Mouse (Mus musculus) left cerebral cortex, adult 9 months (tissue): Measurements from ENCODE around the gene Ubr1.

Source experiments
- DNase-seq, 2 experiments: peaks; one replicate each; pipeline ENCODE4 v3.0.0; 2022; ENCODE audit warnings: low spot score in 2 of 2

Gene Ubr1

GRCm38 (mm10) chr2:120860699-120861098, 109.8 kb downstream of the Ubr1 start:
- DNase-seq, result no peak

GRCm38 (mm10) chr2:120858131-120858530, 112.4 kb downstream of the Ubr1 start:
- no peak for DNase-seq

GRCm38 (mm10) chr2:120853151-120853550, 117.4 kb downstream of the Ubr1 start:
- DNase-seq, result no peak

GRCm38 (mm10) chr2:120852626-120853025, 117.9 kb downstream of the Ubr1 start:
- DNase-seq, result no peak

- peak; percentile 95 to 99 for DNase-seq
These were observed 120.0 kb downstream of the Ubr1 start, which contains the start of gene Ttbk2 for GRCm38 (mm10) chr2:120850424-120851082. Gene Ttbk2, minus strand, starts transcription at chr2:120850604.

GRCm38 (mm10) chr2:120849449-120850423, 120.8 kb downstream of the Ubr1 start, which contains the start of gene Cdan1:
Gene Cdan1, minus strand, starts transcription at chr2:120850128.
- peak in 1 of 2 experiments; percentile 41 for DNase-seq

- DNase-seq, result no peak
These were observed 125.2 kb downstream of the Ubr1 start for GRCm38 (mm10) chr2:120845280-120845679.

- DNase-seq, result no peak
These were observed 126.5 kb downstream of the Ubr1 start for GRCm38 (mm10) chr2:120843990-120844389.

- no peak for DNase-seq
These were observed 129.3 kb downstream of the Ubr1 start for GRCm38 (mm10) chr2:120841211-120841610.

- no peak for DNase-seq
These were observed 135.3 kb downstream of the Ubr1 start for GRCm38 (mm10) chr2:120835167-120835566.

- DNase-seq, result no peak
These were observed 143.4 kb downstream of the Ubr1 start for GRCm38 (mm10) chr2:120826936-120827638.
